Mouse (Mus musculus) MEL (cell line): ENCODE measurements around the gene Padi2. TPM values are rescaled to one million over a fixed set of nuclear protein-coding genes. Genes with fewer than 3 reads are reported as not detected.
A peak's percentile ranks its signal among the peaks of the same experiment; 100 is the strongest.

ENCODE experiments used
- DNase-seq: peaks from one replicate; pipeline ENCODE4 v3.0.0; 2011; ENCODE audit warnings: low read depth, low spot score
- H3K27ac ChIP-seq: 2 replicates; pipeline ENCODE4 v1.5.1; 2012; ENCODE audit warnings: low read depth, mild to moderate bottlenecking, control low read depth, low read length, moderate library complexity; ENCODE audit not compliant: control insufficient read depth
- H3K27me3 ChIP-seq, 2 experiments: fragments of 150-350 bp in 1 of 2; sonication (generic) in 1 of 2; 2 replicates each; pipeline ENCODE4 v1.6.1; 2012; ENCODE audit warnings: low read length in 2 of 2, mild to moderate bottlenecking in 2 of 2, improper control_type of control experiment in 1 of 2, moderate library complexity in 1 of 2; ENCODE audit not compliant: insufficient read depth in 2 of 2, control insufficient read depth in 1 of 2
- H3K36me3 ChIP-seq, 2 experiments: 2 replicates each; pipeline ENCODE4 v1.6.1; 2012 to 2014; ENCODE audit warnings: low read length in 2 of 2, improper control_type of control experiment in 1 of 2, inconsistent platforms in 1 of 2, mild to moderate bottlenecking in 1 of 2; ENCODE audit not compliant: insufficient read depth in 2 of 2, control insufficient read depth in 1 of 2
- H3K4me1 ChIP-seq, 2 experiments: fragments of 150-350 bp in 1 of 2; sonication (generic) in 1 of 2; 2 replicates each; pipeline ENCODE4 v1.6.1; 2012; ENCODE audit warnings: low read length in 2 of 2, improper control_type of control experiment in 1 of 2, mild to moderate bottlenecking in 1 of 2; ENCODE audit not compliant: insufficient read depth in 2 of 2, control insufficient read depth in 1 of 2
- H3K4me3 ChIP-seq, 2 experiments: fragments of 150-350 bp in 1 of 2; sonication (generic) in 1 of 2; 2 replicates each; pipeline ENCODE4 v1.5.1; 2012; ENCODE audit warnings: low read depth in 2 of 2, low read length in 2 of 2, mild to moderate bottlenecking in 2 of 2, moderate library complexity in 2 of 2, control low read depth in 1 of 2, improper control_type of control experiment in 1 of 2; ENCODE audit not compliant: control insufficient read depth in 1 of 2, insufficient read depth in 1 of 2
- H3K79me2 ChIP-seq: 2 replicates; pipeline ENCODE4 v1.6.1; 2012; ENCODE audit warnings: mild to moderate bottlenecking, low read length, moderate library complexity; ENCODE audit not compliant: control insufficient read depth, poor library complexity, insufficient read depth
- H3K9ac ChIP-seq: 2 replicates; pipeline ENCODE4 v1.6.1; 2012; ENCODE audit warnings: low read depth, mild to moderate bottlenecking, control low read depth, low read length, moderate library complexity; ENCODE audit not compliant: control insufficient read depth, poor library complexity, severe bottlenecking
- H3K9me3 ChIP-seq: fragments of 150-350 bp; sonication (generic); replicated peaks from 2 replicates; pipeline ENCODE4 v1.6.1; 2012; ENCODE audit warnings: mild to moderate bottlenecking, low read length, improper control_type of control experiment, moderate library complexity; ENCODE audit not compliant: insufficient read depth
- CHD1 ChIP-seq: IDR thresholded peaks from 2 replicates; pipeline ENCODE4 v1.6.1; 2012; ENCODE audit warnings: low read depth, mild to moderate bottlenecking, inconsistent platforms, low read length, improper control_type of control experiment
- CHD2 ChIP-seq: IDR thresholded peaks from 2 replicates; pipeline ENCODE4 v1.6.1; 2011; ENCODE audit warnings: low read length, improper control_type of control experiment
- E2F4 ChIP-seq: IDR thresholded peaks from 2 replicates; pipeline ENCODE4 v1.6.1; 2011; ENCODE audit warnings: low read depth, low read length, improper control_type of control experiment, borderline replicate concordance
- ELF1 ChIP-seq: IDR thresholded peaks from 2 replicates; pipeline ENCODE4 v1.6.1; 2014; ENCODE audit warnings: low read depth, mild to moderate bottlenecking, inconsistent platforms, low read length, improper control_type of control experiment, moderate library complexity
- EP300 ChIP-seq, 2 experiments: IDR thresholded peaks; 2 replicates each; pipeline ENCODE4 v1.6.1; 2011; ENCODE audit warnings: improper control_type of control experiment in 2 of 2, low read length in 2 of 2, low read depth in 1 of 2, mild to moderate bottlenecking in 1 of 2
- JUND ChIP-seq: IDR thresholded peaks from 2 replicates; pipeline ENCODE4 v1.6.1; 2011; ENCODE audit warnings: low read depth, mild to moderate bottlenecking, improper control_type of control experiment, low read length
- KAT2A ChIP-seq: conservative IDR thresholded peaks from 2 replicates; pipeline ENCODE4 v1.6.1; 2012; ENCODE audit warnings: low read depth, low read length, improper control_type of control experiment, inconsistent platforms
- MAFK ChIP-seq: IDR thresholded peaks from 2 replicates; pipeline ENCODE4 v1.6.1; 2011; ENCODE audit warnings: low read depth, mild to moderate bottlenecking, low read length, improper control_type of control experiment, borderline replicate concordance
- MAX ChIP-seq: IDR thresholded peaks from 2 replicates; pipeline ENCODE4 v1.6.1; 2011; ENCODE audit warnings: low read length, improper control_type of control experiment
- MAZ ChIP-seq: IDR thresholded peaks from 2 replicates; pipeline ENCODE4 v1.6.1; 2012; ENCODE audit warnings: low read depth, mild to moderate bottlenecking, inconsistent platforms, low read length, improper control_type of control experiment
- MEF2A ChIP-seq: IDR thresholded peaks from 2 replicates; pipeline ENCODE4 v1.6.1; 2014; ENCODE audit warnings: low read depth, mild to moderate bottlenecking, inconsistent platforms, low read length, improper control_type of control experiment; ENCODE audit not compliant: poor library complexity, insufficient replicate concordance, severe bottlenecking; ENCODE audit errors: extremely low read depth
- MXI1 ChIP-seq: IDR thresholded peaks from 2 replicates; pipeline ENCODE4 v1.6.1; 2011; ENCODE audit warnings: mild to moderate bottlenecking, low read depth, low read length, improper control_type of control experiment
- MYB ChIP-seq: IDR thresholded peaks from 2 replicates; pipeline ENCODE4 v1.6.1; 2011; ENCODE audit warnings: mild to moderate bottlenecking, low read depth, low read length, improper control_type of control experiment
- NELFE ChIP-seq: IDR thresholded peaks from 2 replicates; pipeline ENCODE4 v1.6.1; 2011; ENCODE audit warnings: low read depth, low read length, improper control_type of control experiment
- NRF1 ChIP-seq: IDR thresholded peaks from 2 replicates; pipeline ENCODE4 v1.6.1; 2014; ENCODE audit warnings: low read depth, mild to moderate bottlenecking, inconsistent platforms, low read length, improper control_type of control experiment, moderate library complexity; ENCODE audit not compliant: poor library complexity, insufficient read depth, severe bottlenecking
- POLR2A ChIP-seq, 2 experiments: IDR thresholded peaks; 2 replicates each; pipeline ENCODE4 v1.6.1; 2011 to 2012; ENCODE audit warnings: low read length in 2 of 2, mild to moderate bottlenecking in 2 of 2, control low read depth in 1 of 2, improper control_type of control experiment in 1 of 2, low read depth in 1 of 2, moderate library complexity in 1 of 2; ENCODE audit not compliant: control insufficient read depth in 1 of 2, insufficient read depth in 1 of 2, poor library complexity in 1 of 2
- POLR2AphosphoS5 ChIP-seq: IDR thresholded peaks from 2 replicates; pipeline ENCODE4 v1.6.1; 2012; ENCODE audit warnings: low read depth, borderline replicate concordance, mild to moderate bottlenecking, inconsistent platforms, low read length, moderate library complexity, mixed read lengths
- RAD21 ChIP-seq: IDR thresholded peaks from 2 replicates; pipeline ENCODE4 v1.6.1; 2011; ENCODE audit warnings: mild to moderate bottlenecking, low read depth, low read length, improper control_type of control experiment
- RCOR1 ChIP-seq: IDR thresholded peaks from 2 replicates; pipeline ENCODE4 v1.6.1; 2012; ENCODE audit warnings: low read depth, mild to moderate bottlenecking, inconsistent platforms, low read length, improper control_type of control experiment
- SIN3A ChIP-seq: IDR thresholded peaks from 2 replicates; pipeline ENCODE4 v1.6.1; 2012; ENCODE audit warnings: low read length, improper control_type of control experiment, inconsistent platforms
- SMC3 ChIP-seq: IDR thresholded peaks from 2 replicates; pipeline ENCODE4 v1.6.1; 2011; ENCODE audit warnings: low read depth, low read length, improper control_type of control experiment
- TBP ChIP-seq: IDR thresholded peaks from 2 replicates; pipeline ENCODE4 v1.8.0; 2011; ENCODE audit warnings: low read depth, low read length, improper control_type of control experiment
- UBTF ChIP-seq: IDR thresholded peaks from 2 replicates; pipeline ENCODE4 v1.6.1; 2012; ENCODE audit warnings: low read depth, mild to moderate bottlenecking, inconsistent platforms, low read length, improper control_type of control experiment, moderate library complexity, borderline replicate concordance; ENCODE audit not compliant: insufficient read depth
- USF2 ChIP-seq, 2 experiments: IDR thresholded peaks; 2 replicates each; pipeline ENCODE4 v1.6.1; 2011 to 2012; ENCODE audit warnings: improper control_type of control experiment in 2 of 2, low read length in 2 of 2, borderline replicate concordance in 1 of 2, inconsistent platforms in 1 of 2, low read depth in 1 of 2, mild to moderate bottlenecking in 1 of 2; ENCODE audit not compliant: insufficient read depth in 1 of 2
- ZC3H11A ChIP-seq: IDR thresholded peaks from 2 replicates; pipeline ENCODE4 v1.6.1; 2012; ENCODE audit warnings: low read depth, mild to moderate bottlenecking, inconsistent platforms, low read length, improper control_type of control experiment
- ZKSCAN1 ChIP-seq: IDR thresholded peaks from 2 replicates; pipeline ENCODE4 v1.6.1; 2012; ENCODE audit warnings: low read depth, mild to moderate bottlenecking, inconsistent platforms, low read length, improper control_type of control experiment, moderate library complexity
- ZMIZ1 ChIP-seq: IDR thresholded peaks from 2 replicates; pipeline ENCODE4 v1.6.1; 2012; ENCODE audit warnings: low read depth, mild to moderate bottlenecking, inconsistent platforms, low read length, improper control_type of control experiment, moderate library complexity
- polyA plus RNA-seq, 2 experiments: library from polyadenylated mRNA; stranded (reverse) in 1 of 2; unstranded in 1 of 2; fragments of >175 nt in 1 of 2; fragments of >200 nt in 1 of 2; gene quantifications; 2 replicates each; pipeline versions ENCODE4 v1.2.1 to v1.2.4; 2012; ENCODE audit warnings: low replicate concordance in 2 of 2, low read depth in 1 of 2; ENCODE audit not compliant: insufficient read length in 2 of 2, insufficient read depth in 1 of 2, missing spikeins in 1 of 2
- total RNA-seq: library from RNA; depleted of rRNA; stranded (reverse); fragments of 300-350 nt; gene quantifications from 2 replicates; pipeline ENCODE4 v1.2.3, GENCODE M21; 2012

The Padi2 gene
- total and polyA plus RNA-seq, 3 experiments = 0.07 to 0.27 TPM; not detected in 1

DNA sequence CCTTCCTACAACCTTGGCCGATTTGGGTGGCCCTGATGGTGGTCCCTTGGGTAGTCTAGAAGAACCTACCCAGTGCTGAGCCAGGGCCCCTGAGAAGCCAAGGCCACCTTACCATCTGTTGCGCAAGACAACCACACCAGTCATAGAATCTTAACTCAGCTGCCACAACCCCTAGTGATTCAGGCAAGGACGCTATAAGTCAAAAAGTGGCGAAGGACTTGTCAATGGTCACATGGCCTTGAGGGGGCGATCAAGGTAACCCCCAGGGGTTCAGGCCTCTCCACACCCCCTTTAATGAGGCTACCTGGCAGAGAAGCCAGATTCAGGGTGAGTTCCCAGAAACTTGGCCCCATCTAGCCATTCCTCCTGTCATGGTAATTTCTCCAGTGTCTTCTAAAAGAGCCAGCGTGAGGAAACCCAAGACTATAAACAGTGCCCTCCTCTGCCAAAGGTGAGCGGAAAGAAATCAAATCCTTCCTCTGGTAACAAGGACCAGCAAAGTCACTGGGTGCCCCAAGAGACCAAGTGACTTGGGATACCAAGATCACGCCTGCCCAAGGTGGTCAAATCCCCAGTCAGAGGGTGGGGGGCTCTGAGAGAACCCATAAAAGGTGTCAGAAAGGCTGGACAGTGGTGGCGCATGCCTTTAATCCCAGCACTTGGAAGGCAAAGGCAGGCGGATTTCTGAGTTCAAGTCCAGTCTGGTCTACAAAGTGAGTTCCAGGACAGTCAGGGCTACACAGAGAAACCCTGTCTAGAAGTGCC, 53.8 kb downstream of the Padi2 start:
- Histone ChIP-seq H3K9ac (no peak overlapping the region), H3K4me1 (peaks cover 7 to 25% of the 10 kb centered on the region in 2 experiments), H3K9me3 (no peaks in the 10 kb centered on the region), H3K27ac (no peak overlapping the region), H3K36me3 (peaks cover 0 to 18% of the 10 kb centered on the region in 2 experiments; a peak in 2 of 4 replicates), H3K79me2 (peaks cover 17% of the 10 kb centered on the region), H3K27me3 (no peaks in the 10 kb centered on the region; a peak in 1 of 4 replicates), H3K4me3 (no peak overlapping the region)
- no peak for DNase-seq
- no peak for TF ChIP-seq ZKSCAN1
- TF ChIP-seq CHD2 = no peak
- no peak for TF ChIP-seq MYB
- TF ChIP-seq ZMIZ1 = no peak
- no peak for TF ChIP-seq POLR2AphosphoS5
- no peak for TF ChIP-seq USF2 (IDR thresholded peaks at IDR 0.05; ENCODE audit: borderline replicate concordance in 1 of 2, insufficient read depth in 1 of 2, low read depth in 1 of 2, low read length in 2 of 2)
- TF ChIP-seq SMC3 = no peak
- TF ChIP-seq ELF1 = no peak
- TF ChIP-seq EP300 (IDR thresholded peaks at IDR 0.05; ENCODE audit: low read depth in 1 of 2, low read length in 2 of 2) = no peak

DNA sequence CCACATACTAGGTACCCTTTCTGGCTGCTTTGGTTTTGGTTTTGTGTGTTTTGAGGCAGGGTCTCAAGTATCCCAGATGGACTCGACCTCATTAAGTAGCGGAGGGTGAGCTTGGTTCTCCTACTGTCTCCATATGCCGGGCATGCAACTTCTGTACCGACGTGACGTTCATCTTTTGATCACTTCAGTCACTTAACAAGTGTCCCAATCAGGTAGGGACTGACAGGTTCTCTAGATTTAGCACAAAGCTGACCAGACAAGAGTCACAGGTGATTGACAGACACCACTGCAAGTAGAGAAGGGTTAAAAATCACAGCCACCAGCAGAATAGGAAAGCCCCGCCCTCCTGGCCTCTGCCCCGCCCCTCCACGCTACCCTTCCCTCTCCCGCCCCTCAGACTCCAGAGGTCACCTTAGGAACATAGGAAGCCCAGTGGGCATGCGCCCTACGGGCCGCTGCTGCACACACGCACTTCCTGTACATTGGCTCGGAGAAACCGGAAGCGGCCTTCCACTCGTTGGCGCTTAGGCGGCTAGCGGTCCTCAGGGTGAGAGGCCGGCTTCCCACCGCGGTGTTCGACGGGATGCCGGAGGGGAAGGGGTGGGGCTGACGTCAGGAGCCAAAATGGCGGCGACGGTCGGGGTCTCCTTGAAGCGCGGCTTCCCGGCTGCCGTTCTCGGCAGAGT, 54.8 kb downstream of the Padi2 start, which contains the start of gene Sdhb:
Gene Sdhb, plus strand, starts transcription at position 423 of the 686 bp plus-strand sequence.
- Histone ChIP-seq H3K4me3 (peak within 1 kb of the TSS; percentile 90), H3K79me2 (peaks cover 19% of the 10 kb centered on the region), H3K9me3 (no peaks in the 10 kb centered on the region), H3K27me3 (no peaks in the 10 kb centered on the region), H3K9ac (peak within 1 kb of the TSS; percentile 91), H3K27ac (peak within 1 kb of the TSS; percentile 40), H3K36me3 (peaks cover 0 to 18% of the 10 kb centered on the region in 2 experiments; a peak in 2 of 4 replicates), H3K4me1 (peaks cover 7 to 25% of the 10 kb centered on the region in 2 experiments)
- DNase-seq = peak; percentile 99
- no peak for TF ChIP-seq SMC3
- no peak for TF ChIP-seq JUND
- TF ChIP-seq MEF2A = no peak
- TF ChIP-seq ZMIZ1 = peak; percentile 67; the same call in 1 of the 2 replicates
- TF ChIP-seq USF2 (IDR thresholded peaks at IDR 0.05; ENCODE audit: borderline replicate concordance in 1 of 2, insufficient read depth in 1 of 2, low read depth in 1 of 2, low read length in 2 of 2) = no peak
- TF ChIP-seq UBTF = no peak
- no peak for TF ChIP-seq ZC3H11A
- peak; percentile 68; the same call in 1 of the 2 replicates for TF ChIP-seq MAZ
- peak; percentile 79 for TF ChIP-seq NELFE
- peak; percentile 69 for TF ChIP-seq KAT2A
- TF ChIP-seq E2F4 = no peak
- peak; percentile 87 for TF ChIP-seq NRF1
- no peak; the same call in 1 of the 2 replicates for TF ChIP-seq RCOR1
- TF ChIP-seq RAD21 = no peak
- peak; percentile 82; a peak in 2 of 4 replicates for TF ChIP-seq POLR2A (IDR thresholded peaks at IDR 0.05; ENCODE audit: control insufficient read depth in 1 of 2, insufficient read depth in 1 of 2, low read depth in 1 of 2, low read length in 2 of 2, poor library complexity in 1 of 2)
- TF ChIP-seq SIN3A = peak; percentile 75
- no peak for TF ChIP-seq MAFK
- no peak for TF ChIP-seq POLR2AphosphoS5
- TF ChIP-seq MXI1 = peak; percentile 47; the same call in 1 of the 2 replicates
- no peak for TF ChIP-seq EP300 (IDR thresholded peaks at IDR 0.05; ENCODE audit: low read depth in 1 of 2, low read length in 2 of 2)
- no peak; the same call in 1 of the 2 replicates for TF ChIP-seq MAX
- TF ChIP-seq ELF1 = peak; percentile 98
- no peak for TF ChIP-seq CHD1
- peak; percentile 50 for TF ChIP-seq TBP
